Mouse (Mus musculus) urinary bladder, postnatal 0 days (tissue): Measurements from ENCODE around the gene Dhrs1. TPM values are rescaled to one million over a fixed set of nuclear protein-coding genes. Genes with fewer than 3 reads are reported as not detected.

ENCODE experiments used
- polyA plus RNA-seq: library from polyadenylated mRNA; unstranded; fragments of >200 nt; fragmentation: Nextera tagmentation; extraction: Ambion mirVana; gene quantifications from 2 replicates; pipeline ENCODE4 v1.2.1, GENCODE M21; 2015

The Dhrs1 gene
- 60.6 and 62.9 TPM in 2 replicates for polyA plus RNA-seq

DNA sequence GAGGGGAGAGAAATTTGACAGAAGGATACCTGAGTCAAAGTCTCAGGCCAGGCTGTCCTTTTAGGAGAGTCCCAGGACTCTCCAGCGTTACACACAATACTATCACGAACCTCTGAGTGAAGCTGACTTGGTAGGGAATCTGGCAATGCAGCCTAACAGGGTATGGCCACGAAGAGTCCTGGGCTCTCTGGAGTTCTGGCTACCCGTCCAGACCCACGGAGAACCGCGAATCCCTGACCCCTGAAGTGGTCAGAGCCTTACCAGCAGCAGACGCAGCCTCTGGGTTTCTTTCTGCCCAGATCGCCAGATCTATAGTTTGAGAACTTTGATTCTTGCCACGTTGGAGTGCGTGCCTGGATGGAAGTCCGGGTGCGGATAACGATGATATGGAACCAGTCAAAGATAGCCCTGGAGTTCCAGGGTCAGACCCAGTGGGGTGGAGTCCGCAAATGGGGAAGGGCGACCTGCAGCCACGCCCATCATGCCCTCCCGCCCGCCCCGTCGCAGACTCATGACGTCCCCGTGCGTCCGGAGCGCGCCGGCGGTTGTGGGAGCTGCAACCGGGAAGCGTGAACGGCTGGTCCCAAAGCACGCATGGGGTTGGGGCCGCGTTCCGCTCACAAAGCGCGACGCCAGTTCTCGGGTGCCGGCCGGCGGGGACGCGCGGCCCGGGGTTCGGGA is at the start of gene Dhrs1, which contains the start of gene Nop9:
TSS of gene Dhrs1 (minus strand) at position 511 of the 681 bp plus-strand sequence.
TSS of gene Nop9 (plus strand) at position 514 of the 681 bp plus-strand sequence.

GRCm38 (mm10) chr14:55788256-55789050 is 43.0 kb upstream of the Dhrs1 start, which contains the start of gene Ripk3:
Gene Ripk3 (minus strand): TSS chr14:55788865.

GRCm38 (mm10) chr14:55783958-55784235 is 38.4 kb upstream of the Dhrs1 start, which contains the start of gene Adcy4:
Gene Adcy4 (minus strand): TSS chr14:55784095.

GRCm38 (mm10) chr14:55765696-55766095 is 20.2 kb upstream of the Dhrs1 start, which contains the start of gene Ltb4r1:
Gene Ltb4r1 (plus strand): TSS chr14:55765962.

GRCm38 (mm10) chr14:55761163-55761562 is 15.7 kb upstream of the Dhrs1 start, which contains the start of gene Ltb4r2:
Gene Ltb4r2 (plus strand): TSS chr14:55761428.

DNA sequence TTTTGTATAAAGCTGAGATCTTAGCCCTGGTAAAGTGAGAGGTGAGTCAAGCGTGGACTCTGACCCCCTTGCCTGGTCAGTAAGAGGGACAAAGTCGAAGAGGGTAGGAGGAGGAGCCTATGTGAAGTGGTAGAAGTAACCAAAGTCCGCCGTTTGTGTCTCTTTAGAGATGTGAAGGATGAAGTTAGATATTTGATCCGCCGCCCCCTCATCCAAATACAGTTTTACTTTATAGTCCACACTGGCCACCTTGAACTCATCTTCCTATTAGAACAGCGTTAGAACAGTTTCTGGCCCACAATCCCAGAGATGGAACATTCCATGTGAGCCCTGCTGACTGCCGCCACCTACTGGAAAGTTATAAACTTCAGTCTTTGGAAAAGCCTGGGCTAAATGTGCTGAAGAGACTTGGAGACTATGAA is 12.9 kb upstream of the Dhrs1 start, which contains the start of gene Cideb:
TSS of gene Cideb (minus strand) at position 96 of the 422 bp plus-strand sequence.

DNA sequence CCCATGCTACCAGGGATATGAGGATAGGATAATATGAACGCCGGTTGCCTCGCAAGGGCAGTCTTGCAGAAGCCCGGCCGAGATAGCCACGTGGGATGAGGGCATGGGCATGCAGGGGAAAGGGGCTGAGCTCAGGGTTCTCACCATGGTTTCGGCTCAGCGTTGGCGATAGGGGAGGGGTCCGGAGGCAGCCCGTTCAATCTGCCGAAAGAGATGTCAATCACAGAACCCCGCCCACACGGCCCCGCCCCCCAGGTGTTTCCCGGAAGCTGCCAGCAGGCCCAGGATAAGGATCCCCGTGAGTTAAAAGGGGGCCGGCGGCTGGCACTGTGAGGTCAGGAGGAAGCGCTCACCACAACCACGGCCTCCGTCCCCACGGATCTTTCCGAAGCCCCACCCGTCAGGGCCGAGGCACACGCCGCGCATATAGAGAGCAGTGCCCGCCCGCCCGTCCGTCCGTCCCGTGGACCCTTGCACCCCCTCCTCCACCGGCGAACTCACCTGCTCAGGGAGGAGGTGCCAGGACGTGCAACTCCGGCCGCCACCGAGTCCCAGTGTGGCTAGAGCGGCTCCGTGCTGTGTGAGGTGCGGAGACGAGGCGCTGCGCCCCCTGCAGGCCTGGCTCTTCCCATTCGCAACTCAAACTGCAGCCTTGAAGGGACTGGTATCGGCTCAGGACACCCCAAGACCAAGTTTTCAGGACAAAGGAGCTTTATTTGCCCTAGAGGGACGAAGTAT is 23.6 kb downstream of the Dhrs1 start, which contains the start of gene Rabggta:
TSS of gene Rabggta (minus strand) at position 564 of the 738 bp plus-strand sequence.

DNA sequence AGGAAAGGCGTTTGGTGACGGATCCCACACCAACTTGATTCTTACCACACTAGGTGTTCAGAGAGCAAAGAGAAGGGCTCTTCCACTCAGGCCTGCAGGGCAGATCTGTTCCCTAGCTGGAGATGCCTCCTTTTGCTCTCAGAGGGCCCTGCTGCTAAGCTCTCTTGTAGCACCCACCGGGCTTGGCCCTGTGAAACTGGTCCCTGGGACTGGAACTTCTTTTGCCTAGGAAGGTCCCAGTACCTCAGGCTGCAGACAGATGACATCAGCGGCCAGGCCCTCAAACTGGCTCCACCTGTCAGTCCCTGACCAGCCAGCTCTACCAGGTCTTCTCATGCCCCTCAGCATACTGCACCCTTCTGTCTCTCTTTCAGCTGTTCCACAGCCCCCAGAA is 31.8 kb downstream of the Dhrs1 start, which contains the start of gene Tgm1:
TSS of gene Tgm1 (minus strand) at position 198 of the 394 bp plus-strand sequence.

Other genes with a start within 250 kb of the Dhrs1 start
- gene Cpne6, start 235.2 kb downstream of the Dhrs1 start, polyA plus RNA-seq: 1.8 and 1.9 TPM in 2 replicates
- not detected in 2 replicates for gene Nrl, start 220.7 kb downstream of the Dhrs1 start, polyA plus RNA-seq
- gene Pck2, start 205.4 kb downstream of the Dhrs1 start, polyA plus RNA-seq: 41.2 and 47.1 TPM in 2 replicates
- gene Dcaf11, start 185.7 kb downstream of the Dhrs1 start, polyA plus RNA-seq: 55.6 and 63.3 TPM in 2 replicates
- 0.51 and 1.1 TPM in 2 replicates for gene A730061H03Rik, start 185.3 kb downstream of the Dhrs1 start, polyA plus RNA-seq
- 0.26 TPM in 1 of 2 replicates, not detected in the other for gene Fitm1, start 170.1 kb downstream of the Dhrs1 start, polyA plus RNA-seq
- gene Psme1, start 167.6 kb downstream of the Dhrs1 start, polyA plus RNA-seq: 104 and 112 TPM in 2 replicates
- gene Emc9, start 160.4 kb downstream of the Dhrs1 start, polyA plus RNA-seq: 6.7 and 6.8 TPM in 2 replicates
- gene Psme2, start 154.6 kb downstream of the Dhrs1 start, polyA plus RNA-seq: 218 and 249 TPM in 2 replicates
- gene Rnf31, start 154.0 kb downstream of the Dhrs1 start, polyA plus RNA-seq: 11.0 and 13.6 TPM in 2 replicates
- 17.2 and 21.2 TPM in 2 replicates for gene Irf9, start 142.1 kb downstream of the Dhrs1 start, polyA plus RNA-seq
- gene Rec8, start 127.7 kb downstream of the Dhrs1 start, polyA plus RNA-seq: 1.3 and 1.9 TPM in 2 replicates
- gene Ipo4, start 109.7 kb downstream of the Dhrs1 start, polyA plus RNA-seq: 60.2 and 63.0 TPM in 2 replicates
- gene Gm49378, start 107.8 kb downstream of the Dhrs1 start, polyA plus RNA-seq: 0.56 and 1.4 TPM in 2 replicates
- 68.6 and 69.9 TPM in 2 replicates for gene Tm9sf1, start 101.9 kb downstream of the Dhrs1 start, polyA plus RNA-seq
- gene Tssk4, start 95.5 kb downstream of the Dhrs1 start, polyA plus RNA-seq: 0.26 and 0.35 TPM in 2 replicates
- gene Mdp1, start 85.2 kb downstream of the Dhrs1 start, polyA plus RNA-seq: 35.8 and 39.5 TPM in 2 replicates
- gene Gmpr2, start 73.7 kb downstream of the Dhrs1 start, polyA plus RNA-seq: 32.0 and 33.0 TPM in 2 replicates
- 388 and 415 TPM in 2 replicates for gene Nedd8, start 73.6 kb downstream of the Dhrs1 start, polyA plus RNA-seq
- gene Tinf2, start 63.9 kb downstream of the Dhrs1 start, polyA plus RNA-seq: 13.9 and 15.5 TPM in 2 replicates
- gene Tgm1, start 31.8 kb downstream of the Dhrs1 start, polyA plus RNA-seq: 7.4 and 9.2 TPM in 2 replicates
- 17.3 and 20.5 TPM in 2 replicates for gene Rabggta, start 23.4 kb downstream of the Dhrs1 start, polyA plus RNA-seq
- gene Nop9, start within 50 bp of the Dhrs1 start, polyA plus RNA-seq: 18.6 TPM in 2 replicates
- gene Cideb, start 12.8 kb upstream of the Dhrs1 start, polyA plus RNA-seq: 0.13 and 0.18 TPM in 2 replicates
- 0.29 and 0.39 TPM in 2 replicates for gene Ltb4r2, start 15.7 kb upstream of the Dhrs1 start, polyA plus RNA-seq
- gene Ltb4r1, start 20.3 kb upstream of the Dhrs1 start, polyA plus RNA-seq: 0.76 and 6.9 TPM in 2 replicates
- 2.3 and 2.7 TPM in 2 replicates for gene Adcy4, start 38.4 kb upstream of the Dhrs1 start, polyA plus RNA-seq
- gene Ripk3, start 43.2 kb upstream of the Dhrs1 start, polyA plus RNA-seq: 19.1 and 19.2 TPM in 2 replicates
- gene Nfatc4, start 77.5 kb upstream of the Dhrs1 start, polyA plus RNA-seq: 22.3 and 22.5 TPM in 2 replicates
- 6.4 and 7.6 TPM in 2 replicates for gene Nynrin, start 108.3 kb upstream of the Dhrs1 start, polyA plus RNA-seq
- 0.18 and 0.21 TPM in 2 replicates for gene Cbln3, start 138.7 kb upstream of the Dhrs1 start, polyA plus RNA-seq
- gene Khnyn, start 139.3 kb upstream of the Dhrs1 start, polyA plus RNA-seq: 8.4 and 9.2 TPM in 2 replicates
- gene Sdr39u1, start 154.6 kb upstream of the Dhrs1 start, polyA plus RNA-seq: 43.8 and 50.4 TPM in 2 replicates
- 35.6 and 71.0 TPM in 2 replicates for gene Cma1, start 199.0 kb upstream of the Dhrs1 start, polyA plus RNA-seq
- 0.19 and 0.20 TPM in 2 replicates for gene Cma2, start 205.3 kb upstream of the Dhrs1 start, polyA plus RNA-seq